Mouse (Mus musculus) midbrain, embryonic 15.5 days (tissue): ENCODE data around the gene Gmppa. TPM values are rescaled to one million over a fixed set of nuclear protein-coding genes. Genes with fewer than 3 reads are reported as not detected.

Experiments
- ATAC-seq: fragments of 200-750 bp; cut with Nextera tagmentation; replicated peaks from 2 replicates; pipeline ENCODE4 v1.8.0; 2017; ENCODE audit warnings: moderate TSS enrichment
- H3K27ac ChIP-seq: fragments of 300-500 bp; sonication (generic); 2 replicates; pipeline ENCODE4 v1.5.1; 2015; ENCODE audit warnings: mild to moderate bottlenecking, inconsistent platforms
- H3K27me3 ChIP-seq: fragments of 300-500 bp; sonication (generic); replicated peaks from 2 replicates; pipeline ENCODE4 v1.6.1; 2015; ENCODE audit warnings: inconsistent platforms
- H3K36me3 ChIP-seq: fragments of 300-500 bp; sonication (generic); replicated peaks from 2 replicates; pipeline ENCODE4 v1.6.1; 2015; ENCODE audit warnings: inconsistent platforms
- H3K4me1 ChIP-seq: fragments of 300-500 bp; sonication (generic); 2 replicates; pipeline ENCODE4 v1.6.1; 2015; ENCODE audit warnings: inconsistent platforms
- H3K4me2 ChIP-seq: fragments of 300-500 bp; sonication (generic); 2 replicates; pipeline ENCODE4 v1.6.1; 2015; ENCODE audit warnings: inconsistent platforms, mild to moderate bottlenecking, moderate library complexity
- H3K4me3 ChIP-seq: fragments of 300-500 bp; sonication (generic); 2 replicates; pipeline ENCODE4 v1.5.1; 2015; ENCODE audit warnings: mild to moderate bottlenecking, inconsistent platforms
- H3K9ac ChIP-seq: fragments of 300-500 bp; sonication (generic); 2 replicates; pipeline ENCODE4 v1.6.1; 2015; ENCODE audit warnings: mild to moderate bottlenecking, inconsistent platforms
- H3K9me3 ChIP-seq: fragments of 300-500 bp; sonication (generic); 2 replicates; pipeline ENCODE4 v1.6.1; 2016; ENCODE audit warnings: inconsistent platforms
- WGBS: fragments of 180-500 bp; shearing (Covaris S2); methylation state at CpG from one replicate; pipeline ENCODE4 v1.1.7; 2015; ENCODE audit warnings: mixed read lengths; 5-methylcytosine and 5-hydroxymethylcytosine counted together
- polyA plus RNA-seq: library from polyadenylated mRNA; unstranded; fragments of >200 nt; fragmentation: Nextera tagmentation; extraction: Ambion mirVana; gene quantifications from 2 replicates; pipeline ENCODE4 v1.2.1, GENCODE M21; 2015

The Gmppa gene
- polyA plus RNA-seq, 1 experiment from 2014 or later = 98.7 TPM

GRCm38 (mm10) chr1:75478916-75479634, 43.3 kb downstream of the Gmppa start, which contains the start of the genes Chpf and Tmem198:
TSS of gene Chpf (minus strand) at chr1:75479307.
TSS of gene Tmem198 (plus strand) at chr1:75479532.
- under 1% methylated on average over 73 of the region's 76 CpGs for WGBS
- peak within 1 kb of the TSS; percentile 71 for H3K4me3 ChIP-seq
- peaks cover 51% of the 10 kb centered on the region for H3K4me1 ChIP-seq
- H3K27me3 ChIP-seq = 0 out of 2 replicates have a peak, but pooled peaks cover 7% of the 10 kb centered on the region
- peak within 1 kb of the TSS; percentile 63 for H3K9ac ChIP-seq
- H3K36me3 ChIP-seq = peaks cover 22% of the 10 kb centered on the region
- peak within 1 kb of the TSS; percentile 87 for H3K4me2 ChIP-seq
- peak within 1 kb of the TSS; percentile 84 for H3K27ac ChIP-seq
- no peaks in the 10 kb centered on the region for H3K9me3 ChIP-seq
- peak; percentile 91 for ATAC-seq

DNA sequence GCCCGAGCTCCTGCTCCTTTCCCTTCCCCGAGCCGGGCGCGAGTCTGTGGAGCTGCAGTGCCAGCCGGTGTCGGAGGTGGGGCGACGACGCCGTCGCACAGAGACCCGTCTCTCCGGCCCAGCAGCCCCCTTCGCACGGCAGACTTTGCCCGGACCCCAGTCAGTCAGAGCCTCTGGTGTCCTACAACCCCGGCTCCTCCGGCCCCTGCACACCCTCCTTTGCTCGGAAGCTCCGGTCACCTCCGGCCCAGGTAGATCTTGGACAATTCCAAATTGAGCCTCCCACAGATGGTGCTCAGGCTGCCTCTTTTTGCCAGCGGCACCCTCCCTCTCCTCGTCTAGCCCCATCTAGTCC, 43.9 kb downstream of the Gmppa start:
- Histone ChIP-seq H3K4me3 (peak overlapping the region; percentile 71), H3K4me2 (peak overlapping the region; percentile 87), H3K9me3 (no peaks in the 10 kb centered on the region), H3K9ac (peak overlapping the region; percentile 63), H3K4me1 (peaks cover 51% of the 10 kb centered on the region), H3K27me3 (peaks cover 11% of the 10 kb centered on the region), H3K36me3 (peaks cover 25% of the 10 kb centered on the region), H3K27ac (peak overlapping the region; percentile 84)
- no peak for ATAC-seq
- WGBS = under 1% methylated on average over 23 of the region's 24 CpGs

GRCm38 (mm10) chr1:75480036-75480435, 44.3 kb downstream of the Gmppa start:
- ATAC-seq = no peak; the same call in 1 of the 2 replicates
- Histone ChIP-seq H3K9ac (peak overlapping the region; percentile 63), H3K27ac (peak overlapping the region; percentile 84), H3K4me3 (peak overlapping the region; percentile 71), H3K9me3 (no peaks in the 10 kb centered on the region), H3K4me1 (peaks cover 51% of the 10 kb centered on the region), H3K27me3 (peaks cover 15% of the 10 kb centered on the region), H3K36me3 (peaks cover 26% of the 10 kb centered on the region), H3K4me2 (peak overlapping the region; percentile 87)
- 12% methylated on average over 13 of the region's 13 CpGs for WGBS

- H3K9ac ChIP-seq = peak overlapping the region; percentile 63; the same call in 1 of the 2 replicates
- peak overlapping the region; percentile 71 for H3K4me3 ChIP-seq
- H3K4me2 ChIP-seq = peak overlapping the region; percentile 87
- WGBS = 87% methylated on average over 7 of the region's 7 CpGs
- H3K27me3 ChIP-seq = peaks cover 22% of the 10 kb centered on the region
- peaks cover 26% of the 10 kb centered on the region for H3K36me3 ChIP-seq
- ATAC-seq = no peak
- H3K27ac ChIP-seq = no peak overlapping the region
- H3K9me3 ChIP-seq = no peaks in the 10 kb centered on the region
- peaks cover 51% of the 10 kb centered on the region for H3K4me1 ChIP-seq
These were observed 45.0 kb downstream of the Gmppa start for GRCm38 (mm10) chr1:75480735-75481134.

- 0 out of 2 replicates have a peak overlapping the region, but pooled peaks have one; percentile 44 for H3K4me3 ChIP-seq
- H3K4me1 ChIP-seq = peaks cover 29% of the 10 kb centered on the region
- no peaks in the 10 kb centered on the region for H3K9me3 ChIP-seq
- peaks cover 48% of the 10 kb centered on the region for H3K27me3 ChIP-seq
- H3K9ac ChIP-seq = no peak overlapping the region
- 7% methylated on average over 24 of the region's 24 CpGs for WGBS
- 0 out of 2 replicates have a peak, but pooled peaks have one; percentile 16 for ATAC-seq
- peak overlapping the region; percentile 77 for H3K4me2 ChIP-seq
- peaks cover 20% of the 10 kb centered on the region; the same call in 1 of the 2 replicates for H3K36me3 ChIP-seq
- no peak overlapping the region for H3K27ac ChIP-seq
These were observed 50.8 kb downstream of the Gmppa start for GRCm38 (mm10) chr1:75486561-75486960.

DNA sequence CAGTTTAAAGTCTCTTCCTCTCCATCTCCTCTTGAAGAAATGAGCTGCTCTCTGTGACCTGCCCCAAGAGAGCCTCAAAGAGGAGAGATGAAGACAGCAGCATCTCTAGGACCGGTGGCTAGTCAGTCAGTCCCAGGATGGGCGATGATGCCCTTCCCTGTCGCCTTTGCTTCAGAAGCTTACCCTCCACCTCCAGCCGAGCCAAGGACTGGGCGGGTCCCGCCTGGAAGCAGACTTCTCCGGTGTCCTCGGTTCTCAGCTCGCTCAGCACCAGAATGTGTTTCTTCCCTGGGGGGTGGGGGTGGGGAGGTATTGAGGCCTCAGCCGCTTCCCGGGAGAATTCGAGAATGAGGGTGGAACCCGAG, 51.3 kb downstream of the Gmppa start:
- peak overlapping the region; percentile 44 for H3K4me3 ChIP-seq
- H3K4me2 ChIP-seq = peak overlapping the region; percentile 77
- peaks cover 48% of the 10 kb centered on the region for H3K27me3 ChIP-seq
- no peak overlapping the region for H3K27ac ChIP-seq
- 2% methylated on average over 13 of the region's 13 CpGs for WGBS
- ATAC-seq = peak; percentile 25
- H3K4me1 ChIP-seq = peaks cover 27% of the 10 kb centered on the region
- H3K9me3 ChIP-seq = no peaks in the 10 kb centered on the region
- H3K9ac ChIP-seq = peak overlapping the region; percentile 17; the same call in 1 of the 2 replicates
- H3K36me3 ChIP-seq = peaks cover 20% of the 10 kb centered on the region; the same call in 1 of the 2 replicates

DNA sequence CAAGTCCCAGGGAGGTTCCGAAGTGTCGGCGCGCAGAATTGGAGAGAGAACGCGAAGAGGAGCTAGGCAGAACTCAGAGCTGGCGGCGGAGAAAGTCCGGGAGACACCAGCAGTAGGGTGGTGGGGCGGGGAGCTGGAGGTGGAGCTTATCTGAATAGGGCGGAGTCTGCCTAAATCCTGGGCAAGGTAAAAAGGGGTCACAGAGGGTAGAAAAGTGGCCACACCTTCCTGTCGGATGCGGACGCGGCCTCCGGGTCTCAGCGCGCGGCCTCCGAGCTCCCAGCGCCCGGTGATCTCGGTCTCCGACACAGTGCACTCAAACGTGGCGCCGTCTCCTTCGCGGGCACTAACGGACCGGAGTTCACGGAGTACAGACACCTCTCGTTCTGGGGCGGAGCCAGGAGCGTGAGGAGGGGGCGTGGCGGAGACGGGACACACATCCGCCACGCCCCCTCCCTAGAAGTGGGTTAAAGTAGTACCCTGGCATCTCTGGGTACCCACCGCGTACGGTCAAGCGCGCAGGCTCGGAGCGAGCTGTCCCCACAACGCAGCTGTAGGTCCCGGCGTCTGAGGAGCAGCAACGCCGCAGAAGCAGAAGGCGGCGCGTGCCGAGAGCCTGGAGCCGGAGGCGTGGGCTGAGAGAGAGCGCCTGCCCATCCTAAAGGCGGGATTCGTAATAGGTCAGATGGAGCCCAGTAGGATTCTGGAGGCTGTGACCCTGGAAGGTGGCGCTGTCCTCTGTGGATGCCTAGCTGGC, 51.9 kb downstream of the Gmppa start:
- H3K27me3 ChIP-seq = peaks cover 44% of the 10 kb centered on the region
- H3K4me2 ChIP-seq = peak overlapping the region; percentile 77
- peak overlapping the region; percentile 44 for H3K4me3 ChIP-seq
- peaks cover 20% of the 10 kb centered on the region; the same call in 1 of the 2 replicates for H3K36me3 ChIP-seq
- peak; percentile 70 for ATAC-seq
- H3K4me1 ChIP-seq = peaks cover 21% of the 10 kb centered on the region
- H3K9me3 ChIP-seq = no peaks in the 10 kb centered on the region
- under 1% methylated on average over 62 of the region's 62 CpGs for WGBS
- no peak overlapping the region for H3K27ac ChIP-seq
- H3K9ac ChIP-seq = peak overlapping the region; percentile 17

GRCm38 (mm10) chr1:75490785-75491551, 55.2 kb downstream of the Gmppa start:
- no peaks in the 10 kb centered on the region for H3K9me3 ChIP-seq
- no peak for ATAC-seq
- no peak overlapping the region for H3K4me3 ChIP-seq
- peaks cover 24% of the 10 kb centered on the region for H3K27me3 ChIP-seq
- peaks cover 20% of the 10 kb centered on the region for H3K4me1 ChIP-seq
- no peak overlapping the region for H3K4me2 ChIP-seq
- no peak overlapping the region for H3K27ac ChIP-seq
- H3K9ac ChIP-seq = no peak overlapping the region
- H3K36me3 ChIP-seq = no peaks in the 10 kb centered on the region
- 89% methylated on average over 34 of the region's 34 CpGs for WGBS

GRCm38 (mm10) chr1:75492579-75493170, 56.9 kb downstream of the Gmppa start:
- Histone ChIP-seq H3K27me3 (peaks cover 13% of the 10 kb centered on the region), H3K4me2 (no peak overlapping the region), H3K4me3 (no peak overlapping the region), H3K27ac (no peak overlapping the region), H3K9me3 (no peaks in the 10 kb centered on the region), H3K4me1 (peaks cover 10% of the 10 kb centered on the region), H3K36me3 (no peaks in the 10 kb centered on the region), H3K9ac (no peak overlapping the region)
- ATAC-seq = no peak
- WGBS = 39% methylated on average over 24 of the region's 24 CpGs
